Mouse (Mus musculus) right cerebral cortex, postnatal 10 days (tissue): ENCODE measurements around the gene Ssr3.

ENCODE experiments used
- DNase-seq, 2 experiments: peaks; one replicate each; pipeline ENCODE4 v3.0.0; 2021; ENCODE audit warnings: low spot score in 2 of 2

Gene Ssr3

DNA sequence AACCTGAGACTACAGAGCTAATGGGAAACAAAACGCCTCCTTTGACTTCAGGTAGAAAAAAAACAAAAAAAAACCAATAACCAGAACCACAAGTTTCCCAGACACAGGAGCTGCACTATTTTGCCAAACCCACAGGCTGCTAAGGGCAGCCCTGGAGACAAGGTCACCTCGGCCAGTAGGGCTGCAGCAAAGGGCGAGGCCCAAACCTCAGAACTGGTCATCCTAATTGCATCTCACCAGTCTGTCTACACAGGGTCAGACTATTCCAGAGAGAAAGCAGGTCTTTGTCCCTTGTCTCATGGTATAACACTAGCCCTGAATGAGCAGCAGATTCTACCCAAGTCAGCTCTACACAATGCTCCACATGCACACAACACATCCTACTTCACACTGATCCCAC lies 17.7 kb downstream of the Ssr3 start:
- DNase-seq: no peak

GRCm38 (mm10) chr3:65373594-65374182 lies 18.7 kb downstream of the Ssr3 start:
- no peak for DNase-seq

- DNase-seq: no peak
Observed at GRCm38 (mm10) chr3:65372552-65372951, 19.9 kb downstream of the Ssr3 start.

GRCm38 (mm10) chr3:65367944-65368343 lies 24.5 kb downstream of the Ssr3 start:
- DNase-seq: no peak

DNA sequence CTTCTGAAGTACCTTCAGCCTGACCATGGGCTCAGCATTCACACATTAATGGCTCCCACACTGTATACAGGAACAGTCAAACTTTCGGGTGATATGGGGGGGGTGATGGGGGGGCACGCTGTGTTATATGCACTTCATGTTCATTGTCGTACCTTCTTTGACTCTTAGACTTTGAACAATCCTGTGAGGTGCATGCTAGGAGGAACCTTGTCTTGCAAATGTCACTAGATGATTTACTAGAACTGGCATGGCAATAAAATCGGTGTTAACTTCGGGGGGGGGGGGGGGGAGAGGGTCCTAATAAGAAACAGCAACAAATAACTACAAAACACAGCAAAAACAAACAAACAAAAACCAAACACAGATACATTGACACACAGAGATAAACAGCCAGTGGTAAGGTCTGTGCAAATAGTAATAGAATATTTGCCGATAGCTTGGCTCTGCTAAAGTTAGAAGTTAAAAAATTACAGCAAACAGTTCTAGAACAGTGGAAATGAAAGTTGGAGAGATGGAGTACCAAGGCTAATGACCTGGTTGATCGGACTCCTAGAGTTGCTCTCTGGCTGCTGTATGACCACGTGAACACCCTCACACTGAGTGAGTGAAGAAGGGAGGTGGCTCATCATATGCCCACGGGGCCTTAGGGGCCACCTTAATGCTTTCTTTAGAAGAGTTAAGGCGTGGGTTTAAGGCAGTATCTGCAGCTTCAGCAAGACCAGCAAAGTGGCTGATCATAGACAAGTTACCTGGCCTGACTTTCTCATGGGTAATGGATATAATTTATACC lies 26.3 kb downstream of the Ssr3 start:
- DNase-seq: no peak

GRCm38 (mm10) chr3:65365184-65365583 lies 27.2 kb downstream of the Ssr3 start:
- no peak for DNase-seq

GRCm38 (mm10) chr3:65363438-65363837 lies 29.0 kb downstream of the Ssr3 start:
- DNase-seq: no peak

GRCm38 (mm10) chr3:65360163-65360969 lies 32.1 kb downstream of the Ssr3 start:
- DNase-seq: no peak

DNA sequence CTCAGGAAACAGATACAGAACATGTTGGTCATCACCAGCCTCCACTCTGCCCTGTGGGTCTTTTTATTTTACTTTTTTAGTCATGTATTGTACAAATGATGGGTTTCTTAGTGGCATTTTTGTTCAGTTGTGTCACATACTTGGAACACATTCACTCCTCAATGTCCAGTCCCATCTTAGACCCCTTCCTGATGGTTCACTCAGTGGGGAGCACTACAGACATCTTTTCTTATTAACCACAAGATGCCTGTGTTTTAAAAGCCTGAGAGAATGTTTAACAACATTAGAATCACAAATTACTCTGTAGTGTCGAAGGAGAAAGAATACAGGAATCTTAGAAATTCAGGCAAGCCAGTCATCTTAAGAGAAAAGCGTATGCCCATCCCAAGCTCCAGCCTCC lies 33.6 kb downstream of the Ssr3 start:
- no peak for DNase-seq

DNA sequence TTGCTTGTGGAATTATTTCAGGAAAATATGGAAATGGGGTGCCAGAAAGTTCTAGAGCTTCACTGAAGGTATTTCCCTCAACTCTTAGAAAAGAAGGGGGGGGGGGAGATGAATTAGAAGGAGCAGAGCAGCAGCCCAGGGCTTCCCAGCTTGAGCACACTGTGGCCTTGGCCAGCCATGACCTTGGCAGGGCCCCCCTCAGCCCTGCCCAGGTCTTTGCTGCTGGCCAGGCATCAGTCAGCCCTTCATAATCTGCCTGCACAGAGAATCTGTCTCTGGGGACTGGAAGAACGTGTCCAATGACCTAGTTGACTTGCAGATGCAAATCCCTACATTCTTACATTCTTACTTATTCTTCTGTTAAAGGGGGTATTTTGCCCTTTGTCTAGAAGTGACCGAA lies 34.1 kb downstream of the Ssr3 start:
- no peak for DNase-seq

DNA sequence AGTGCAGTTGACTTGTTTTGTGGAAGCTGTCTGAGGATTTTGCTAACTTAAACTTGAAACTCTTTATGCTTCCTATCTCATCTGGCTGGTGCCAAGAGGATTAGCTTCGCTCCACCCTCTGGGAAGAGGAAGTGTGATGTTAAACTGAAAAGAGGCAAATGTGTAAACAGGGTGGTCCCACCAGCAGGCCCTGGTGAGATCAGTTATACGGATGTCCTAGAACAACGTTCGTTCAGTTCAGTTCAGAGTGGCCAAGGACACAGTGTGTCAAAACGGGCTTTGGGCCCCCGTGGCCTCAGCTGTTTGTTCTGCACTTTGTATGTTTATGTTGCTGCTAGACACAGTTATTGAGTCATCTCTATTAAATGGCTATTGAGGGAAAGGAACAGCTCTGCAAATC lies 36.9 kb downstream of the Ssr3 start:
- DNase-seq: no peak

DNA sequence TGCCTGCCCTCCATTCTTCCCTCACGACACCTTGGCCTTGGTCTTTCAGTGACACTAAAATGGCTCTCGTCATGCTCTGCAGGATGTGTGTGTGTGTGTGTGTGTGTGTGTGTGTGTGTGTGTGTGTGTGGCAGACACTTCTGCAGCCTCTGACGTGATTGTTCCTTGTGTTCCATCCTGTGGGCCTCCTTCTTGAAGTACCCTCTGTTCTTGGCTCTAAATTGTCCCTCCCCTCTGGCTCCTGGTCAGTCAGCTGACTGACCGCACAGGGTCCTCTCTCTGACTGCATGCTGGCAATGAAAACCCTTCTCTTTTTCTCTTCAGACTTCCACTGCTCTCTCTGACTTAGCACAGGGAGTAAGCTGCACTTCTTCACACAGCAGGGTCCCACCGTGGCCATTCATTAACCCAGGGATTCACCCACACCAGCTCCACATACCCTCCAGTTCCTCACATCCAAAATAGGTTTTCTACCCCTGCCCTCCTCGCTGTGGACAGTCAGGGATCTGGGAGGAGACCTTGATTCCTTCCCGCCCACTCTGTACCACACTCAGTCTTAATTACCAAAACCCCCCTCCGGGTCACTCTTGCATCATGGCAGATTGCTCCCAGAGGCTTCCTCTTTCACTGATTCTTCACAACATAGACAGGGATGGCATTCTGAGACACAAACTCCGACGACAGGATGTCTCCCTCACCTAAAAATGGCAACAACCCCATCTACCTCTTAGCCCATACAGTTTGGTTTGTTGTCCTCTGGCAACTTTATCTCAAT lies 39.0 kb downstream of the Ssr3 start:
- DNase-seq: no peak

- DNase-seq: no peak
Observed at GRCm38 (mm10) chr3:65352278-65353127, 39.9 kb downstream of the Ssr3 start.

DNA sequence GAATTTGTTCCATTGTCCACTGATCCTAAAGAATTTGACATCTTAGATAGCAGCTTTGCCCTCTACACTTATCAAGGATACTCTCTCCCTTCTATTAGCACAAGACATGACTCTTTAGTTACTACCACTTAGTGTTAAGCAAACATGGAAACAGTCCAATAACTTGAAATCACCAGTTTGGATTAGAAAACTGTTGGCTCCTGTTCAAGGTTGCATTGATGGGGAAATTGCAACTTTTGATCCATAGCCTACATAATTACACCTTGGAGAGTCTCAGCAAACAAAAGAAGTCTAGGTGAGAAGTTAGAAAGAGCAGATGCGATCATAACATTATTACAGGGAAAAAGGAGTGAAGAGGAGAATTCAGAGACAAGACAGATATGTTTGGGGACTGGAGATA lies 46.2 kb downstream of the Ssr3 start:
- no peak for DNase-seq

- no peak for DNase-seq
Observed at GRCm38 (mm10) chr3:65340173-65340951, 52.1 kb downstream of the Ssr3 start.

DNA sequence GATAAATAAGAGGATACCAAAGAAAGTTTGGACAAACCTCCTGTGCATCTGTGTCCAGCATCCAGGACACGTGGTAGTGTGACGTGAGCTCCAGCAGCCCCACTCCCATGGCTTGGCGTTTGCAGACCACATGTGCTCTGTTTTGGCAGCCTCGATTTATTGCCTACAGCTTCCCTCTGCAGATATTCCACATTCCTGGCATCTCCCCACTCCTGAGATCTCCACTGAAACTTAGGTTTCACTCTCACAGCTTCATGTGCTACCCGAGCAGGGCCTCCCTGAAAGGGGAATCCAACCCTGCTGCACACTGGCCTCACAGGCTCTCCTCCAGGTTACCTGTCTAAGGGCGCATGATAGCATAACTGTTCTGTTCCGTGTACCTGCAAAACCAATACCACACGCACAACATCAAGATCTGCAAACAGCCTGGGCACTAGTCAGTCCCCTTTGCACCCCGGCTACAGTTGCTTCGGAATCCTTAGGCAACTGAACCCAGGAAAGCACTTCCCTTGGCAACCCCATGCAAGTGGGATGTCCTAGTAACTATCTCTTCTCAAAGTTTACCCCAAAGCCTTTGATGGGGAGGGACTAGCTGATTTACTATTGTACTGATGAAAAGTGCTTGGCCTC lies 54.5 kb downstream of the Ssr3 start:
- no peak for DNase-seq
